Mouse (Mus musculus): ENCODE results near the gene Mlh3. TPM values are rescaled to one million over a fixed set of nuclear protein-coding genes. Genes with fewer than 3 reads are reported as not detected.

The Mlh3 gene
- polyA plus RNA-seq, 1 experiment from 2014 or later: 2.1 TPM

GRCm38 (mm10) chr12:85264940-85265339 lies 5.5 kb downstream of the Mlh3 start:
- 70% methylated on average over 7 of the region's 7 CpGs for WGBS (ENCODE audit: insufficient replicate concordance)
- Histone ChIP-seq H3K4me3 (replicated peaks) (no peak overlapping the region), H3K9ac (no peak overlapping the region), H3K27me3 (no peaks in the 10 kb centered on the region), H3K36me3 (replicated peaks) (no peaks in the 10 kb centered on the region), H3K9me3 (replicated peaks) (no peaks in the 10 kb centered on the region), H3K27ac (replicated peaks) (no peak overlapping the region), H3K4me2 (no peak overlapping the region), H3K4me1 (replicated peaks) (peaks cover 1% of the 10 kb centered on the region; the same call in 1 of the 2 replicates)
- no peak for ATAC-seq (ENCODE audit: insufficient read depth)

GRCm38 (mm10) chr12:85264531-85264930 lies 5.9 kb downstream of the Mlh3 start:
- Histone ChIP-seq H3K27me3 (no peaks in the 10 kb centered on the region), H3K4me3 (replicated peaks) (no peak overlapping the region), H3K9ac (no peak overlapping the region), H3K9me3 (replicated peaks) (no peaks in the 10 kb centered on the region), H3K4me2 (no peak overlapping the region), H3K27ac (replicated peaks) (no peak overlapping the region), H3K4me1 (replicated peaks) (no peaks in the 10 kb centered on the region), H3K36me3 (replicated peaks) (no peaks in the 10 kb centered on the region)
- no peak for ATAC-seq (ENCODE audit: insufficient read depth)
- WGBS (ENCODE audit: insufficient replicate concordance): 85% methylated on average over 8 of the region's 8 CpGs

GRCm38 (mm10) chr12:85263190-85263589 lies 7.2 kb downstream of the Mlh3 start:
- Histone ChIP-seq H3K4me2 (no peak overlapping the region), H3K36me3 (replicated peaks) (no peaks in the 10 kb centered on the region), H3K4me1 (replicated peaks) (no peaks in the 10 kb centered on the region), H3K9ac (no peak overlapping the region), H3K4me3 (replicated peaks) (no peak overlapping the region), H3K9me3 (replicated peaks) (no peaks in the 10 kb centered on the region), H3K27ac (replicated peaks) (no peak overlapping the region), H3K27me3 (no peaks in the 10 kb centered on the region)
- no peak for ATAC-seq (ENCODE audit: insufficient read depth)
- 52% methylated on average over 5 of the region's 5 CpGs for WGBS (ENCODE audit: insufficient replicate concordance)

GRCm38 (mm10) chr12:85262489-85262888 lies 7.9 kb downstream of the Mlh3 start:
- 72% methylated on average over 10 of the region's 10 CpGs for WGBS (ENCODE audit: insufficient replicate concordance)
- Histone ChIP-seq H3K4me1 (replicated peaks) (no peaks in the 10 kb centered on the region), H3K36me3 (replicated peaks) (no peaks in the 10 kb centered on the region), H3K27ac (replicated peaks) (no peak overlapping the region), H3K27me3 (no peaks in the 10 kb centered on the region), H3K4me2 (no peak overlapping the region), H3K4me3 (replicated peaks) (no peak overlapping the region), H3K9ac (no peak overlapping the region), H3K9me3 (replicated peaks) (no peaks in the 10 kb centered on the region)
- ATAC-seq (ENCODE audit: insufficient read depth): no peak

- H3K4me2 ChIP-seq: no peak overlapping the region
- H3K4me3 ChIP-seq (replicated peaks): no peak overlapping the region
- H3K4me1 ChIP-seq (replicated peaks): peaks cover 7% of the 10 kb centered on the region; the same call in 1 of the 2 replicates
- H3K36me3 ChIP-seq (replicated peaks): no peaks in the 10 kb centered on the region
- ATAC-seq (ENCODE audit: insufficient read depth): peak; percentile 18; the same call in 1 of the 2 replicates
- no peak overlapping the region for H3K9ac ChIP-seq
- WGBS (ENCODE audit: insufficient replicate concordance): 16% methylated on average over 7 of the region's 7 CpGs
- no peaks in the 10 kb centered on the region for H3K9me3 ChIP-seq (replicated peaks)
- peak overlapping the region; percentile 39; the same call in 1 of the 2 replicates for H3K27ac ChIP-seq (replicated peaks)
- no peaks in the 10 kb centered on the region for H3K27me3 ChIP-seq
These were observed 13.3 kb downstream of the Mlh3 start for GRCm38 (mm10) chr12:85257008-85257639.

- Histone ChIP-seq H3K4me2 (no peak overlapping the region), H3K4me1 (replicated peaks) (peaks cover 7% of the 10 kb centered on the region; the same call in 1 of the 2 replicates), H3K27ac (replicated peaks) (no peak overlapping the region), H3K36me3 (replicated peaks) (no peaks in the 10 kb centered on the region), H3K9ac (no peak overlapping the region), H3K4me3 (replicated peaks) (no peak overlapping the region), H3K9me3 (replicated peaks) (no peaks in the 10 kb centered on the region), H3K27me3 (no peaks in the 10 kb centered on the region)
- 53% methylated on average over 7 of the region's 7 CpGs for WGBS (ENCODE audit: insufficient replicate concordance)
- no peak for ATAC-seq (ENCODE audit: insufficient read depth)
These were observed 14.2 kb downstream of the Mlh3 start for GRCm38 (mm10) chr12:85256074-85256751.

- WGBS (ENCODE audit: insufficient replicate concordance): 65% methylated on average over 3 of the region's 3 CpGs
- ATAC-seq (ENCODE audit: insufficient read depth): no peak
These were observed 18.3 kb downstream of the Mlh3 start for GRCm38 (mm10) chr12:85252083-85252482.

GRCm38 (mm10) chr12:85237553-85237952 lies 32.8 kb downstream of the Mlh3 start:
- no peaks in the 10 kb centered on the region for H3K36me3 ChIP-seq (replicated peaks)
- no peak overlapping the region for H3K4me2 ChIP-seq
- ATAC-seq (ENCODE audit: insufficient read depth): no peak
- no peak overlapping the region for H3K27ac ChIP-seq (replicated peaks)
- H3K4me3 ChIP-seq (replicated peaks): no peak overlapping the region
- H3K9me3 ChIP-seq (replicated peaks): no peaks in the 10 kb centered on the region
- no peak overlapping the region for H3K9ac ChIP-seq
- H3K4me1 ChIP-seq (replicated peaks): no peaks in the 10 kb centered on the region
- 93% methylated on average over 5 of the region's 5 CpGs for WGBS (ENCODE audit: insufficient replicate concordance)
- no peaks in the 10 kb centered on the region for H3K27me3 ChIP-seq

More at GRCm38 (mm10) chr12:85252083-85252482, 18.3 kb downstream of the Mlh3 start:
- Histone ChIP-seq H3K36me3 (replicated peaks) (no peaks in the 10 kb centered on the region), H3K9ac (no peak overlapping the region), H3K27me3 (no peaks in the 10 kb centered on the region), H3K4me3 (replicated peaks) (no peak overlapping the region), H3K4me1 (replicated peaks) (peaks cover 4% of the 10 kb centered on the region; the same call in 1 of the 2 replicates), H3K27ac (replicated peaks) (no peak overlapping the region), H3K4me2 (no peak overlapping the region), H3K9me3 (replicated peaks) (no peaks in the 10 kb centered on the region)

GRCm38 (mm10) chr12:85233376-85234358 lies 36.7 kb downstream of the Mlh3 start:
- H3K9me3 ChIP-seq (replicated peaks): no peaks in the 10 kb centered on the region
- H3K27ac ChIP-seq (replicated peaks): no peak overlapping the region
- WGBS (ENCODE audit: insufficient replicate concordance): 76% methylated on average over 21 of the region's 21 CpGs
- no peaks in the 10 kb centered on the region for H3K36me3 ChIP-seq (replicated peaks)
- H3K27me3 ChIP-seq: no peaks in the 10 kb centered on the region
- ATAC-seq (ENCODE audit: insufficient read depth): no peak
- no peak overlapping the region for H3K4me3 ChIP-seq (replicated peaks)
- no peak overlapping the region for H3K9ac ChIP-seq
- H3K4me1 ChIP-seq (replicated peaks): no peaks in the 10 kb centered on the region
- H3K4me2 ChIP-seq: no peak overlapping the region

- no peak overlapping the region for H3K4me3 ChIP-seq (replicated peaks)
- H3K4me1 ChIP-seq (replicated peaks): no peaks in the 10 kb centered on the region
- no peak for ATAC-seq (ENCODE audit: insufficient read depth)
- peaks cover 39% of the 10 kb centered on the region for H3K36me3 ChIP-seq (replicated peaks)
- no peak overlapping the region for H3K27ac ChIP-seq (replicated peaks)
- no peaks in the 10 kb centered on the region for H3K9me3 ChIP-seq (replicated peaks)
- 54% methylated on average over 15 of the region's 15 CpGs for WGBS (ENCODE audit: insufficient replicate concordance)
- H3K27me3 ChIP-seq: no peaks in the 10 kb centered on the region
- H3K9ac ChIP-seq: no peak overlapping the region
- H3K4me2 ChIP-seq: no peak overlapping the region
These were observed 42.4 kb downstream of the Mlh3 start for GRCm38 (mm10) chr12:85227876-85228599.

Measured in liver, embryonic 15.5 days (tissue).